Mouse (Mus musculus) testis, adult 2 months (tissue): ENCODE measurements around the gene Gm6583.

Experiments used
- CTCF ChIP-seq: fragments of 200-500 bp; IDR thresholded peaks from 2 replicates; pipeline ENCODE4 v1.5.1; 2012; ENCODE audit warnings: low read depth, mild to moderate bottlenecking, inconsistent platforms, low read length, moderate library complexity; ENCODE audit not compliant: control insufficient read depth, insufficient read depth, insufficient replicate concordance
- POLR2A ChIP-seq: fragments of 200-500 bp; IDR thresholded peaks from 2 replicates; pipeline ENCODE4 v1.6.1; 2012; ENCODE audit warnings: low read depth, mild to moderate bottlenecking, inconsistent platforms, low read length, moderate library complexity; ENCODE audit not compliant: control insufficient read depth

- TF ChIP-seq POLR2A (no peak), CTCF (no peak)
These were observed 13.5 kb upstream of the Gm6583 start for GRCm38 (mm10) chr5:112369326-112369725.
